Mouse (Mus musculus) adrenal gland, adult 2 months (tissue): Measurements from ENCODE around the gene Olfr449. TPM values are rescaled to one million over a fixed set of nuclear protein-coding genes. Genes with fewer than 3 reads are reported as not detected.

Experiments used
- DNase-seq: peaks from one replicate; pipeline ENCODE4 v3.0.0; 2021
- long read RNA-seq: library from polyadenylated mRNA; stranded (forward); transcript quantifications from one replicate; pipeline ENCODE4 v2.0.0, GENCODE M21; 2021
- polyA plus RNA-seq: library from polyadenylated mRNA; depleted of rRNA; stranded (reverse); fragments of >200 nt; gene quantifications from 2 replicates; pipeline ENCODE4 v1.2.3, GENCODE M21; 2012; rRNA removed
- total RNA-seq, 2 experiments: library from RNA; stranded (reverse); gene quantifications; 2 replicates each; pipeline ENCODE4 v1.2.3; 2021

Olfr449 gene
- total RNA-seq (not detected), polyA plus RNA-seq (not detected in 2 replicates)
- long read RNA-seq: 0 reads

DNA sequence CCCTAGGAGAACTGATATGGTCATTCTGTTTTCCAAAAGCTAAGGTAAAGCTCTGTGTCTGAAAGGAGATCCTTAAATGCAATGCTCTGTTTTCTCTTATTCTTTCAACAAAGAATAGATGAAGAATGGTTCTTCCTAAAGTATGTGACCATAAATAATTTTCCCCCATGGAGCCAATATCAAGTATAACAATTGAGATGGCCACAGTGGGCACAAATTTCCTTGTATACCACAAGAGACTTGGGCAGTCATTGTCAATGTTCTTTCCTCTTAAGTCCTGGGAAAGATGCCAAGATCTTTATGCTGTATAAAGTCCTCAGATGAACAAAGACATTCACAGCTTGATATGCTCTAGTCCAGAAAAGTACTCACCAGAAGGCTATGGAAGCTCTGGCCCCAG is at the start of gene Olfr449:
TSS of gene Olfr449 (plus strand) at position 301 of the 400 bp plus-strand sequence.
- no peak for DNase-seq

DNA sequence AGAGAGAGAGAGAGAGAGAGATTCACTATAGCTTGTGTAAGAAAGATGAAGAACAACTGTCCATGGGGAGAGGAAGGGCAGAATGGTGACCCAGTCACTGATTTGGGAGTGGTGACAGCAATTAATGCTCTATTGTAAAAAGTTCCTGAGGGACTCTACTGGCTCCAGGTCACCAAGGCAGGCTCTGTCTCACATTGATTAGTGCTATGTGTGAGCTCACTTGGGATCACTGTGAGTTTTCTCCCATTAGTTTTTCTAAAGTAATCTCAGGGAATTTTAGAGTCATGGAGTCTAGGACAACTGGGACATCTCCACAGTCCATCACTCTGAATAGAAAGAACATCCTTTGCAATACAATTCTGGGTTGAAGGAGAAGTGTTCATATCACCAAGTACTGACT is 49.4 kb upstream of the Olfr449 start, which contains the start of gene Olfr452:
TSS of gene Olfr452 (plus strand) at position 301 of the 400 bp plus-strand sequence.
- no peak for DNase-seq

DNA sequence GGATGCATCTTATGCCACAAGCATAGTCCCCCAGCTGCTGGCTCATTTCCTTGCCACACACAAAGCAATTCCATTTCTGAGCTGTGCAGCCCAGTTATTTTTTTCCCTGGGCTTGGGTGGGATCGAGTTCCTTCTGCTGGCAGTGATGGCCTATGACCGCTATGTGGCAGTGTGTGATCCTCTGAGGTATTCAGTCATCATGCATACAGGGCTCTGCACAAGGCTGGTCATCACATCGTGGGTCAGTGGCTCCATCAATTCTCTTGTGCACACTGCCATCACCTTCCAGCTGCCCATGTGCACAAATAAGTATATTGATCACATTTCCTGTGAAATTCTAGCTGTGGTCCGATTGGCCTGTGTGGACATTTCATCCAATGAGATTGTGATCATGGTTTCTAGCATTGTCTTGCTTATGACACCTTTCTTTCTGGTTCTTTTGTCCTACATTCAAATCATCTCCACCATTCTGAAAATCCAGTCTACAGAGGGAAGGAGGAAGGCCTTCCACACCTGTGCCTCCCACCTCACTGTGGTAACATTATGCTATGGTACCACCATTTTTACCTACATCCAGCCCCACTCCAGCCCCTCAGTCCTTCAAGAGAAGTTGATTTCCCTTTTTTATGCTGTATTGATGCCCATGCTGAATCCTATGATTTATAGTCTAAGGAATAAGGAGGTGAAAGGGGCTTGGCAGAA is 43.8 kb upstream of the Olfr449 start:
- DNase-seq: no peak

DNA sequence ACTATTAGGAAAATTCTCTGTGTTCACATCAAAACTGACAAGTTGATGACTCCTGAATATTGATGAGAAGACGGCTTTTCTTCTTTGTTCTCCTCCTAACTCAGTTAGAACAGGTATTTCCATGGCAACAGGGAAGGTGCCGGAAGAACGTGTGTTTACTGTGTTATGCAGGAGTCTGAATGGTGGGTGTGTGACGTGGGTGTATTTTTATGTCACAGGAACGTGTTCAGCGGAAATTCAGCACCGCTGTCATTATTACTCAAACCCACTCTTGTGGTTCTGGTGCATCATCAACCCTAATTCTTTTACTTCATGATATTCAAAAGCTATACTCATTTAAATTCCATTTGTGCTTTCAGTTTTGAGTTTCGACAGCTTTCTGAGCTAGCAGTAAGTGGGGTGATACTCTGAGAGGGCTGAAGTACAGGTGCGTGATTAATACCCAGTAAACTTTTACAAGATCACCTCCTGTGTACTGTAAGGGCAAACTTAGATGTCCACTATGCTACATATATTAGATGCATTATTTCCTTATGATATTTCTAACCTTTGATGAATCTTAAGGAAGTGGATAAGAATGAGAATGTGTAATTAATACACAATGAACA is 43.1 kb upstream of the Olfr449 start:
- DNase-seq: no peak

DNA sequence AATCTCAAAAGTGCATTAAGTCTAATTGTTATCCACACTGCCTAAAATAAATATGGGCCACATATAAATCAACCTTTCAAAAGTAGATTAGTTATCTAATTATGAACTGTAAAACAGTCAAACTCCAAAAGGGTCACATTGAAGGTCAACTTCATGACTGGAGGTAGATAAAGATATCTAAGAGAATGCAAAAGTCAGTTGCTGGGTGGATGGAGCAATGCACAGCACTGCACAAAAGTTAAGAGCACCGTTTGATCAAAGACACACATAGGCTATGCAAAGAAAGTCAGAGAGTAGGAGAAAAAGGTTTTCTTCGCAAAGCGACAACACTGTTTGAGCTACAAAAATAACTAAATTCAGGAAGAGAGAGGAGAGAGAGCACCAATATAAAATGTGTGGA is 39.2 kb upstream of the Olfr449 start:
- no peak for DNase-seq

DNA sequence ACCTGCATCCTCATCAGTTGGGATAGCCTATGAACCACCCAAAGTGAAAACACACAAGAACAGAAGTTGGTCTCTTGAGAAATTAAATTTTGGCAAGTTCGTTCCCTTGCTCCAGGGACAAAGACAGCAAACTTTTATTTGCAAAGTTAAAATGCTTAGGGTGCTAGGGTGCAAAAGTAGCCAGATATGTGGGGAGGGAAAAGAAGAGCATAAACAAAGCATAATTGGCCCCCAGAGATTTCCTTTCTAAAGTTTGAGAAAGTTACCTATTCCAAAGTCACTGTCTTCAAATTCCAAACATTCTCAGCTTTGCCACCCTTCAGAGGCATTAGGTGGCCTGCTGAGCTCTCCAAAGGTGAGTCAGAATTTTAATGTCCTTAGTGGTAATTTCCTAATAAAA is 22.5 kb upstream of the Olfr449 start, which contains the start of gene Olfr450:
TSS of gene Olfr450 (plus strand) at position 301 of the 400 bp plus-strand sequence.
- no peak for DNase-seq

DNA sequence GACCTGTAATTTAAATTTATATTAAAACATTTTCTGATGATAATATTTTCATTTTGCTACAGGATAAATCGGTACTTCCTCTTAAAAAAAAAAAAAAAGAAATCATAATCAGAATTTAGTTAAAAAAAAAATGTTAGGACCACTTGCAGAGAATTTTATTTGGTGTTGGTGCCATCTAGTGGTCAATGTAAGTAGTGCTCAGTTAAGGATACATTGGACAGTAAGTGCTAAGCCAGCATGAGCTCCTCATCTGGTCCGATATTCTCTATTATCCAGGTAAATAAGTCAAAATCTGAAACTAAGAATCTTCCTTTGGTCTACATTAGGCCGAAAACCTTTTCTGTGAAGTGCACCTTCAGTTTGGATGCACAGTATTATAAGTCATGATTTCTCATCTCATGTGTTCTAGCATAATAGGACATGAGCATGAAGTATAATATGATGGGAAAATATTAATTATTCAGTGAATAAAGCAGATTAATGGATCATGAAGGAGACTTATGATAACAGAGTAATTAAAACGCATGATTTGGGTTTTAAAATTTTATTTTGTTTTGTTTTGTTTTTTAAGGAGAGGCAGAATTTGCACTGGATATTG is 26.1 kb downstream of the Olfr449 start:
- DNase-seq: peak; percentile 13

DNA sequence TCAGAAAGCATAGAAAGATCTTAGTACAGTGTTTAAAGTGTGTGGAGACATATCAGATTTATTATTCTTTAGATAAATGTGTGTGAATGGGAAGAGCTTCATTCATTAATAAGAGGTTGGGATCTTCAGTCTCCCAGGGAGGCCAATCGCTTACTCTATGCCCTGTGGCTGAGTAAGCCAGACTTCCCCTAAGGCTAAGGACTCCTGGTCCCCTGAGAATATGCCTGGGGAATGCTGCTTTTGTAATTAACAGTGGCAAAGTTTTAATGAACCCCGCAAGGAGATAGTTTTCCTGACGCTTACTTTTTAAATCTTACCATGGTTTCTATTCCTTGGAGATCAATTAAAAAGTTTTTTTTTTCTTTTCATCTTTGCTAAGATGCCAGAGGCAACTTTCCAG is 35.5 kb downstream of the Olfr449 start:
- DNase-seq: no peak

DNA sequence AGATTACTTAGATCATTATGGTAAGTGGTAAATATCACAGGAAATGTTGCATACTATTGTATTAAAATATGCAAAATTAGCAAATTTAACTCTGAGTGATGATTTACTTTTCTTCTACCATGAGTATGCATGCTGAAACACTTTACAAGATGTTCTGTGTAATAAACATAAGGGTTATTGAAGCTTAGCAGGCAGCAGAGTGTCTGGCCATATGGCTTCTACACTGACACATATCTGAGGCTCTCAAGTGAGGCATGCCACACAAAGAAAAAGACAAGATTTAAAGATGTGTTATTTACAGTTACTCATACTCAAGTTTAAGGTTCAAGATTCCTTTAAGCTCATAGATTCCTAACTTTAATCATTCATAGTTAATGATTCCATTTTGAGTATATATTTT is 42.1 kb downstream of the Olfr449 start:
- DNase-seq: no peak

Other genes starting within 250 kb of the Olfr449 start
- not detected for gene Tcaf3, start 236.7 kb upstream of the Olfr449 start, total RNA-seq
- gene Tcaf3, start 236.7 kb upstream of the Olfr449 start, polyA plus RNA-seq: not detected in 2 replicates
- 10 to 100 TPM; 10.6 to 14.6 TPM for gene Tcaf2, start 189.1 kb upstream of the Olfr449 start, total RNA-seq
- gene Tcaf2, start 189.1 kb upstream of the Olfr449 start, polyA plus RNA-seq: 1.4 and 3.4 TPM in 2 replicates
- gene Tcaf1, start 124.3 kb upstream of the Olfr449 start, total RNA-seq: 10 to 100 TPM; 83.0 to 87.0 TPM
- 19.6 and 21.8 TPM in 2 replicates for gene Tcaf1, start 124.3 kb upstream of the Olfr449 start, polyA plus RNA-seq
- not detected for gene Olfr453, start 95.0 kb upstream of the Olfr449 start, total RNA-seq
- gene Olfr453, start 95.0 kb upstream of the Olfr449 start, polyA plus RNA-seq: not detected in 2 replicates
- not detected for gene Olfr38, start 78.0 kb upstream of the Olfr449 start, total RNA-seq
- gene Olfr38, start 78.0 kb upstream of the Olfr449 start, polyA plus RNA-seq: not detected in 2 replicates
- gene Olfr452, start 49.3 kb upstream of the Olfr449 start, total RNA-seq: not detected
- gene Olfr452, start 49.3 kb upstream of the Olfr449 start, polyA plus RNA-seq: not detected in 2 replicates
- gene Olfr450, start 22.4 kb upstream of the Olfr449 start, total RNA-seq: not detected
- gene Olfr450, start 22.4 kb upstream of the Olfr449 start, polyA plus RNA-seq: not detected in 2 replicates
- not detected for gene Olfr448, start 56.1 kb downstream of the Olfr449 start, total RNA-seq
- not detected in 2 replicates for gene Olfr448, start 56.1 kb downstream of the Olfr449 start, polyA plus RNA-seq
- gene Olfr447, start 74.5 kb downstream of the Olfr449 start, total RNA-seq: not detected
- not detected in 2 replicates for gene Olfr447, start 74.5 kb downstream of the Olfr449 start, polyA plus RNA-seq
- gene Olfr446, start 87.0 kb downstream of the Olfr449 start, total RNA-seq: not detected
- not detected in 2 replicates for gene Olfr446, start 87.0 kb downstream of the Olfr449 start, polyA plus RNA-seq
- not detected for gene Olfr444, start 114.7 kb downstream of the Olfr449 start, total RNA-seq
- not detected in 2 replicates for gene Olfr444, start 114.7 kb downstream of the Olfr449 start, polyA plus RNA-seq